Mouse (Mus musculus) liver, adult 2 months (tissue): ENCODE data around the gene Kcnh2.

Experiments
- CTCF ChIP-seq: fragments of 200-500 bp; IDR thresholded peaks from 2 replicates; pipeline ENCODE4 v1.5.1; 2011; ENCODE audit warnings: low read depth, low read length, control low read depth
- POLR2A ChIP-seq: fragments of 200-500 bp; IDR thresholded peaks from 2 replicates; pipeline ENCODE4 v1.6.1; 2011; ENCODE audit warnings: low read length, control low read depth; ENCODE audit not compliant: insufficient read depth; ENCODE audit errors: extremely low read depth

- TF ChIP-seq CTCF = peak; percentile 78
- TF ChIP-seq POLR2A = no peak
These were observed 48.2 kb downstream of the Kcnh2 start for GRCm38 (mm10) chr5:24303199-24303598.
